Mouse (Mus musculus) large intestine, adult 2 months (tissue): ENCODE results near the gene Extl1. TPM values are rescaled to one million over a fixed set of nuclear protein-coding genes. Genes with fewer than 3 reads are reported as not detected.

ENCODE experiments used
- DNase-seq: peaks from one replicate; pipeline ENCODE4 v3.0.0-alpha.2; 2012; ENCODE audit warnings: low read depth, low spot score
- WGBS: fragments of 180-500 bp; shearing (Covaris S2); methylation state at CpG from one replicate; pipeline ENCODE4 v1.1.7; 2018; 5-methylcytosine and 5-hydroxymethylcytosine counted together
- polyA plus RNA-seq: library from polyadenylated mRNA; depleted of rRNA; stranded (reverse); fragments of >200 nt; gene quantifications from 2 replicates; pipeline ENCODE4 v1.2.3, GENCODE M21; 2012; rRNA removed

Gene Extl1
- polyA plus RNA-seq, 1 experiment: 1.9 TPM

GRCm38 (mm10) chr4:134321524-134321923 is 62.1 kb downstream of the Extl1 start:
- WGBS: 53% methylated on average over 3 of the region's 3 CpGs
- DNase-seq: no peak

- no peak for DNase-seq
- WGBS: 70% methylated on average over 5 of the region's 5 CpGs
Observed at GRCm38 (mm10) chr4:134319674-134320073, 64.0 kb downstream of the Extl1 start.

GRCm38 (mm10) chr4:134319074-134319473 is 64.6 kb downstream of the Extl1 start:
- no peak for DNase-seq
- WGBS: 88% methylated on average over 5 of the region's 5 CpGs

DNA sequence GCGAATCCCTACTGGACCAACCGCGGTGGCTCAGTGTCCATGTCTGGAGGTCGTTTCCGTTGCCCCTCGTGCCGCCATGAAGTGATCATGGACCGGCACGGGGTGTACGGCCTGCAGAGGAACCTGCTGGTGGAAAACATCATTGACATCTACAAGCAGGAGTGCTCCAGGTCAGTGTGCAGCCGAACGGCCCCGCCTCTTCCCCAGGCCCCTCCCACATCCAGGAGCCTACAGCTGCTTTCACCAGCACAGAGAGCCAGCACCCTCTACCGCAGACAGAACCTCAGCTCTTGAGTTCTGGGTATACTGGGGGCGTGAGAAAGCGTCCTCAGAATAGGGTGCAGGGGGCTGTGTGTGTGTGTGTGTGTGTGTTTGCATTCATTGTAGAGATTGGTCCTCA is 67.3 kb downstream of the Extl1 start:
- DNase-seq: no peak
- 38% methylated on average over 16 of the region's 16 CpGs for WGBS

- no peak for DNase-seq
- 81% methylated on average over 9 of the region's 9 CpGs for WGBS
Observed at GRCm38 (mm10) chr4:134315470-134315869, 68.2 kb downstream of the Extl1 start.

DNA sequence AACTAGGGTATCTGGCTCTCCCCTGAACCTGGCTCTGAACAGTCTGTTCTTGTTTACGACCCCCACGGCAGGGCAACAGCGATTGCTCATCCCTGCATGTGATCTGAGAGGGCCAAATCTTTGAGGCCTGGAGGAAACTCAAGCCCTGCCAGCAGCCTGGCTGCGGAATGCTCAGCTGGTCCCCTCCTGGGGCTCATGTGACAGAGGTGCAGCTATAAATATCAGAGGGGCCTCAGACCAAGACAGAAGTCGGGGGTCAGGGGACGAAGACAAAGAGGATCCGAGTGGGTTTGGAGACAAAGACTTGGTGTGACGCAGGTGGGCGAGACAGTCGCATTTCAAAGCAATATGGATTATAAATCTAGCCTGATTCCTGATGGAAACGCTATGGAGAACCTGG is 68.8 kb downstream of the Extl1 start, which contains the start of gene Trim63:
Gene Trim63 (plus strand): TSS at position 245 of the 400 bp plus-strand sequence.
- WGBS: 51% methylated on average over 11 of the region's 11 CpGs
- DNase-seq: no peak

- no peak for DNase-seq
- WGBS: 83% methylated on average over 4 of the region's 4 CpGs
Observed at GRCm38 (mm10) chr4:134314081-134314655, 69.5 kb downstream of the Extl1 start.

- 94% methylated on average over 6 of the region's 6 CpGs for WGBS
- no peak for DNase-seq
Observed at GRCm38 (mm10) chr4:134312901-134313300, 70.7 kb downstream of the Extl1 start.

DNA sequence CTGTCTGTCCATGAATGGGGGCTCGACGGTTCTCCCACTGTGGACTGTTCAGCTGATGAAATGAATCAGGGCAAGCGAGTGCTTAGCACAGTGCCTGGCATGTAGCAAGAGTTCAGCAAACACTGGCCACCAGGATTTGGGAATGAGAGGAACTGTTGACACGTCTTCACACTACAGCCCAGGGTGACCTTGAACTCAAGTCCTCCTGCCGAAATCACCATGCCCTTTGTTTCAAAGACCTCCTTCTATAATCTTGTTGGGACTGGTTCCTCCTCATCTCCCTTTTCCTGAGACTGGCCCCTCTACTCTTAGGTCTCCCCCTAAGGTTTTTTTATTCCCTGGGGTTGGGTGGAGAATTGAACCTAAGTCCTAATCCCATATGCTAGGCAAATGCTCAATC is 71.3 kb downstream of the Extl1 start:
- DNase-seq: no peak
- 91% methylated on average over 5 of the region's 5 CpGs for WGBS

DNA sequence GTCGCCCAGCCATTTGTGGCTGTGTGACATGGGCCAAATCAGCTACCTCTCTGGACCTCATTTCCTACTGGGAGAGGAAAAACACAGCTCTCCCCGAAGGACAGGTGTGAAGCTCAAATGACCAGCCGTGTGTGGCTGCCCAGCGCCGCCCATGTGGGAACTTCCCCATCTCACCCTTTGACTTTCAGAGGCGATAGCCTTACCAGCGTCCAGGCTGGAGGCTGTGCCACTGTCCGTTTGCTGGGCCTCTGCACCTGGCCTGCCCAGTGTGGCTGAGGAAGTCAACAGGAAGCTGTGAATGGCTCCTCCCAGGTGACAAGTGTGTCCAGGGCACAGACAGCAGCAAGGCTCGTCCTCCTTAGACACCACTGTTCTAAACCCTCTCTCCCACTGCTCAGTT is 71.9 kb downstream of the Extl1 start:
- no peak for DNase-seq
- 71% methylated on average over 9 of the region's 9 CpGs for WGBS

- no peak for DNase-seq
- 87% methylated on average over 9 of the region's 9 CpGs for WGBS
Observed at GRCm38 (mm10) chr4:134310656-134311055, 73.0 kb downstream of the Extl1 start.

- 86% methylated on average over 7 of the region's 7 CpGs for WGBS
- DNase-seq: no peak
Observed at GRCm38 (mm10) chr4:134310106-134310505, 73.5 kb downstream of the Extl1 start.

GRCm38 (mm10) chr4:134307367-134308072 is 76.1 kb downstream of the Extl1 start:
- DNase-seq: peak; percentile 60
- 2% methylated on average over 12 of the region's 12 CpGs for WGBS

- DNase-seq: no peak
- 12% methylated on average over 2 of the region's 2 CpGs for WGBS
Observed at GRCm38 (mm10) chr4:134306963-134307362, 76.7 kb downstream of the Extl1 start.

Other genes starting within 250 kb of the Extl1 start
- gene Cep85, start 196.7 kb downstream of the Extl1 start, polyA plus RNA-seq: 12.7 and 22.2 TPM in 2 replicates
- gene Gm7534, start 180.8 kb downstream of the Extl1 start, polyA plus RNA-seq: not detected in 2 replicates
- 1.4 and 1.5 TPM in 2 replicates for gene Catsper4, start 156.5 kb downstream of the Extl1 start, polyA plus RNA-seq
- 30.7 and 41.9 TPM in 2 replicates for gene Cnksr1, start 145.5 kb downstream of the Extl1 start, polyA plus RNA-seq
- not detected in 2 replicates for gene E130218I03Rik, start 140.2 kb downstream of the Extl1 start, polyA plus RNA-seq
- gene Zfp593, start 138.3 kb downstream of the Extl1 start, polyA plus RNA-seq: 7.6 and 9.1 TPM in 2 replicates
- gene Gm30191, start 136.9 kb downstream of the Extl1 start, polyA plus RNA-seq: not detected in 2 replicates
- gene Grrp1, start 129.7 kb downstream of the Extl1 start, polyA plus RNA-seq: 5.5 and 6.4 TPM in 2 replicates
- 4.7 and 7.2 TPM in 2 replicates for gene Pdik1l, start 96.0 kb downstream of the Extl1 start, polyA plus RNA-seq
- gene Trim63, start 68.7 kb downstream of the Extl1 start, polyA plus RNA-seq: 0.10 and 0.27 TPM in 2 replicates
- gene Slc30a2, start 40.7 kb downstream of the Extl1 start, polyA plus RNA-seq: 27.4 and 49.7 TPM in 2 replicates
- gene Pafah2, start 12.5 kb upstream of the Extl1 start, polyA plus RNA-seq: 32.1 and 41.9 TPM in 2 replicates
- gene Stmn1, start 84.5 kb upstream of the Extl1 start, polyA plus RNA-seq: 40.1 and 45.3 TPM in 2 replicates
- 9.6 and 21.6 TPM in 2 replicates for gene Paqr7, start 112.8 kb upstream of the Extl1 start, polyA plus RNA-seq
- gene Aunip, start 127.1 kb upstream of the Extl1 start, polyA plus RNA-seq: 3.4 and 4.2 TPM in 2 replicates
- gene Mtfr1l, start 151.5 kb upstream of the Extl1 start, polyA plus RNA-seq: 56.1 and 82.9 TPM in 2 replicates
- gene Selenon, start 168.3 kb upstream of the Extl1 start, polyA plus RNA-seq: 5.3 and 5.4 TPM in 2 replicates